Mouse (Mus musculus): ENCODE data around the gene Dact3. TPM values are rescaled to one million over a fixed set of nuclear protein-coding genes. Genes with fewer than 3 reads are reported as not detected.

Dact3 gene
- 100 to 1,000 TPM; 176 to 184 TPM for total RNA-seq (2021)

- intact Hi-C loops (cut with DNase I) = no loop called here
- no peak for DNase-seq (ENCODE audit: low spot score in 2 of 2)
Observed at GRCm38 (mm10) chr7:16875310-16875325, at the start of gene Dact3. TSS of gene Dact3 (plus strand) at chr7:16875317.

DNA sequence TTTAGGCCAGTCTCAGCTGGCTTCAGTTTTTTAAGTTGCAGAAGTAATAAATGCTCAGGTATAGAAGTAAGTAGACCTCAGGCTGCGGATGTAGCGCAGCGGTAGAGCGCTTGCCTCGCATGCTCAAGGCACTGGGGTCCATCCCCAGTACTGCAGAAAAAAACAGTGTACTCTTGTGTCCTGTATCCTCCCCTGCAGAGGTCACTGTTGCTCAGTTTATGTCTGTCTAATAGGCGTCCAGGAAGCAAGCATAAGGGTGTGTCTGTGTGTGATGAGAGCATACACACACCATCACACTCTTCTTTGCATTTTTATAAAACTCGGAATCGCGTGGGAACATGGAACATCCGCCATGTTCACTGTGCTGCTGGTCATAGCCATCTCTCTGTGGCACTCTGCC is 49.3 kb upstream of the Dact3 start:
- intact Hi-C loops (cut with DNase I) = no loop called here
- no peak for DNase-seq (ENCODE audit: low spot score in 2 of 2)

DNA sequence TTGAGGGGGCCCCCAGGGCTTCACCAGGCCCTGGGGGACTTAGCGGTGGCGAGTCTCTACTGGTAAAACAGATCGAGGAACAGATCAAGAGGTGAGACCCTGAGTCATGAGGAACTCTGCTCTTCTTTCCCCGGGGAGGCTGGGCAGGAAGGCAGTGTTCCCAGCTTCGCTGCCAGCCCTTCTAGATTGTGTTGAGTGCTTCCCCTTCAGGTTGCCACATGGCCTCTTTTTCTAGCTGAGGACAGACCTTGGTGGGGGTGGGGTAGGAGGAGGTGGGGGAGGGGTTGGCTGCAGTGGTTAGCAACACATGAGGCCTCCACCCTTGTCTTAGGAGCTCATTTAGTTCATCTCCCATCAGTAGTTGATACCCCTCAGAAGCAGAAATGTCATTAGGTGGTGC is 48.5 kb upstream of the Dact3 start:
- intact Hi-C loops (cut with DNase I) = no loop called here
- no peak for DNase-seq (ENCODE audit: low spot score in 2 of 2)

DNA sequence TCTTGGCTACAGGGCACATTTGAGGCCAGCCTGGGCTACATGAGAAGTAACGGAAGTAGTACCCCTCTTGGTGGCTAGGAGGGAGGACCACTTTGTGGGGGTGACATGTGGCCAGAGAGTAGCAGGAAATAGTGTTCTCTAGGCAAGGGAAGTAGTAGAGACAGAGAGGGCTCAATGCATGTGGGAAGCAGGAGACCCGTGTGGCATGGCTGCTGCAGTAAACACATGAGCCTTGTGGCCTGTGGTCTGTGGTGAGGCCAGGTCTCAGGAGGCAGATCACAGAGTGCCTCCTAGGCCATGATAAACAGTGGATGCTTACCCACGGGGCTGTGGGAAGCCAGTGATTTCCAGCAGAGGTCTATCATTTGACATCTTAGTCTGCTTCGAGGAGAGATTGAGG is 47.8 kb upstream of the Dact3 start:
- DNase-seq (ENCODE audit: low spot score in 2 of 2) = no peak
- intact Hi-C loops (cut with DNase I) = no loop called here

GRCm38 (mm10) chr7:16830449-16830848 is 44.7 kb upstream of the Dact3 start:
- no peak for DNase-seq (ENCODE audit: low spot score in 2 of 2)
- intact Hi-C loops (cut with DNase I) = no loop called here

- DNase-seq (ENCODE audit: low spot score in 2 of 2) = no peak
- intact Hi-C loops (cut with DNase I) = no loop called here
Observed at GRCm38 (mm10) chr7:16837916-16838803, 37.0 kb upstream of the Dact3 start.

GRCm38 (mm10) chr7:16838804-16839426 is 36.2 kb upstream of the Dact3 start:
- DNase-seq (ENCODE audit: low spot score in 2 of 2) = no peak
- intact Hi-C loops (cut with DNase I) = no loop called here

DNA sequence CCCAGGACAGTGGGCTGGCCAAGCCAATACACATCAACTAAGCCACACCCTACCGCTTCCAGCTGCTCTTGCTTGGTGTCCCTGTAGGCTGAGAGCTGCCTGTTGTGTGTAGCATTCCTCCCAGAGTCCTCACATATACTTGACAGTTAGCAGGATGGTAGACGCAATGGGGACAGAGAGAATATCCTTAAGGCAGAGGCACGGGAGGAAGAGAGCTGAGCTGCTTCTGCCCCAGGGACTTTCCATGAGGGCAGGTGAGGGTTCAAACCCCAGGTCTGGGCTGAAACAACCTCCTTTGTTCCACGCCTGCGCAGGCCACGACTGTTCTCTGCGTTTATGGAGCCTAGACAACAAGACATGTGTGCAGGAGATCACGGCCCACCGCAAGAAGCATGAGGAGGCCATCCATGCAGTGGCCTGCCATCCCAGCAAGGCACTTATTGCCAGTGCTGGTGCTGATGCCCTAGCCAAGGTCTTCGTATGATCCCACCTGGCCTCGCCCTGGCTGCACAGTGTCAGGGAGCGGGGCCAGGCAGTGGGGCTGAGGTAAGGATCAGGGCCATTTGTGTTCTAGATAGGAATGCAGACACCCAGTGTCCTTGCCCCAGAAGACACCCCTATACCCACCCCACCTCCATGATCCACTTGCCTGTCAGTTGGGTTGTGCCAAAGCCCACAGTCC is 35.5 kb upstream of the Dact3 start:
- no peak for DNase-seq (ENCODE audit: low spot score in 2 of 2)
- intact Hi-C loops (cut with DNase I) = no loop called here

GRCm38 (mm10) chr7:16840109-16840491 is 35.0 kb upstream of the Dact3 start:
- DNase-seq (ENCODE audit: low spot score in 2 of 2) = no peak
- intact Hi-C loops (cut with DNase I) = no loop called here

- intact Hi-C loops (cut with DNase I) = no loop called here
- no peak for DNase-seq (ENCODE audit: low spot score in 2 of 2)
Observed at GRCm38 (mm10) chr7:16841078-16841477, 34.0 kb upstream of the Dact3 start.

GRCm38 (mm10) chr7:16841561-16842560 is 33.3 kb upstream of the Dact3 start:
- DNase-seq (ENCODE audit: low spot score in 2 of 2) = no peak
- intact Hi-C loops (cut with DNase I) = no loop called here

- DNase-seq (ENCODE audit: low spot score in 2 of 2) = peak; percentile 88 to 90
- intact Hi-C loops (cut with DNase I) = no loop called here
Observed at GRCm38 (mm10) chr7:16842645-16843063, 32.5 kb upstream of the Dact3 start, which contains the start of gene Prkd2. TSS of gene Prkd2 (plus strand) at chr7:16842902.

GRCm38 (mm10) chr7:16843441-16844171 is 31.5 kb upstream of the Dact3 start:
- no peak for DNase-seq (ENCODE audit: low spot score in 2 of 2)

GRCm38 (mm10) chr7:16844696-16845071 is 30.4 kb upstream of the Dact3 start:
- intact Hi-C loops (cut with DNase I) = no loop called here
- DNase-seq (ENCODE audit: low spot score in 2 of 2) = peak in 1 of 2 experiments; percentile 49

More at GRCm38 (mm10) chr7:16843441-16844171, 31.5 kb upstream of the Dact3 start:
- intact Hi-C loops (cut with DNase I) = no loop called here

DNA sequence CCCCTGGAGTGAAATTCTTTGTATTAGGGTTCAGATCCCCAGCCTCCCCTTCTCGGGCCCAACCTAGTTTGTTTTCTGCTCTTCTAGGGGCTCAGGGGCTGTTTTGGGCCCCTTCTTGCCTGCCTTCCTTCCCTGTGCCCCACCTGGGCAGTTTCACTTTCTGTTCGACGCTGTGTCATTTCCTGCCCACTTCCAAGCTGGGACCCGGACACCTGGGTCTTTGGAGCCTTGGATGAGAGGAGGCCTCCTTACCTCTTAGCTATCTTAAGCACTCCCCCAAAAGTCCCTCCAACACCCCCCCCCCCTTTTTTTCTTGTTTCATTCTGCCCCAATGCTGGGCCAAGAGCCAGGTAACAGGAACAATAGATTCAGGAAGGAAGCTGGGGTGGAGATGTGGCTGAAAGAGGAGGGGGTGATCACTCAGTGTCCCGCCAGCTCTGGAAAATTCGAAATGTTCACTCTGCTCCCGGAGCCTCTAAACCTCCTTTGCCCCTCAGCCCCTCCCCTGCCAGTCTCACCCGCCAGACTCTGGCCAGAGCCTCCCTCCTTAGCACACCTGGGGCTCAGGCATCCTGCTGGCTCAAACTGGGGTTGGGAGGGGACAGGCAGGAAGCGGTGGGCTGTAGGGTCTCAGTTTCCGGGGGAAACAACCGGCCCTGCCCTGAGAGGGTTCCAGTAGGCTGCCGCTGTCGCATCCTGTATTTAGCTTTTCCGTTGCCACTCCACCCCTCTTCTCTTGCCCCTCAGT is 29.9 kb upstream of the Dact3 start:
- intact Hi-C loops (cut with DNase I) = no loop called here

GRCm38 (mm10) chr7:16845820-16846167 is 29.3 kb upstream of the Dact3 start:
- DNase-seq (ENCODE audit: low spot score in 2 of 2) = no peak
- intact Hi-C loops (cut with DNase I) = no loop called here

More for the DNA sequence above, 29.9 kb upstream of the Dact3 start:
- DNase-seq (ENCODE audit: low spot score in 2 of 2) = no peak

GRCm38 (mm10) chr7:16846775-16847174 is 28.3 kb upstream of the Dact3 start:
- intact Hi-C loops (cut with DNase I) = no loop called here
- DNase-seq (ENCODE audit: low spot score in 2 of 2) = no peak

GRCm38 (mm10) chr7:16847507-16847906 is 27.6 kb upstream of the Dact3 start:
- no peak for DNase-seq (ENCODE audit: low spot score in 2 of 2)
- intact Hi-C loops (cut with DNase I) = no loop called here

DNA sequence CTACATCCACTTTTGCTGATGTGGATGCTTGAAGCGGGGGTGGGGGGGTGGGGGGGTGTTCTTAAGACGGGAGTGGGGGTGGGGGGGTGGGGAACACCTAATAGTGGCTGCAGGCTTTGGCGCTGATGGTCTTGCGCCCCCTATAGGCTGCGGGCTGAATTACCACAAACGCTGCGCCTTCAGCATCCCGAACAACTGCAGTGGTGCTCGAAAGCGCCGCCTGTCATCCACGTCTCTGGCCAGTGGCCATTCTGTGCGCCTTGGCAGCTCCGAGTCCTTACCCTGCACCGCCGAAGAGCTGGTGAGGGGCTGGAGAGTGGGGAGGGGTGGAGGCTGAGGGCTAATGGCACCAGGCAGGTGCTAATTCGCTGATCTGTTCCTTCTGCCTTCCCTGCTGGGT is 26.5 kb upstream of the Dact3 start:
- DNase-seq (ENCODE audit: low spot score in 2 of 2) = peak; percentile 72 to 75
- intact Hi-C loops (cut with DNase I) = no loop called here
